Mouse (Mus musculus) limb, embryonic 13.5 days (tissue): ENCODE results near the gene Myo18a. TPM values are rescaled to one million over a fixed set of nuclear protein-coding genes. Genes with fewer than 3 reads are reported as not detected.

Source experiments
- ATAC-seq: fragments of 200-750 bp; cut with Nextera tagmentation; 2 replicates; pipeline ENCODE4 v1.8.0; 2017; ENCODE audit warnings: low read depth, moderate number of reproducible peaks, moderate TSS enrichment; ENCODE audit not compliant: low FRiP score
- H3K27ac ChIP-seq: fragments of 300-500 bp; sonication (generic); 2 replicates; pipeline ENCODE4 v1.5.1; 2015; ENCODE audit warnings: inconsistent platforms, mild to moderate bottlenecking, moderate library complexity
- H3K27me3 ChIP-seq: fragments of 300-500 bp; sonication (generic); 2 replicates; pipeline ENCODE4 v1.6.1; 2015; ENCODE audit warnings: mild to moderate bottlenecking, inconsistent platforms
- H3K36me3 ChIP-seq: fragments of 300-500 bp; sonication (generic); 2 replicates; pipeline ENCODE4 v1.6.1; 2015; ENCODE audit warnings: inconsistent platforms, mild to moderate bottlenecking, moderate library complexity
- H3K4me1 ChIP-seq: fragments of 300-500 bp; sonication (generic); 2 replicates; pipeline ENCODE4 v1.6.1; 2015; ENCODE audit warnings: inconsistent platforms
- H3K4me2 ChIP-seq: fragments of 300-500 bp; sonication (generic); replicated peaks from 2 replicates; pipeline ENCODE4 v1.6.1; 2015; ENCODE audit warnings: inconsistent platforms, mild to moderate bottlenecking, moderate library complexity
- H3K4me3 ChIP-seq: fragments of 300-500 bp; sonication (generic); 2 replicates; pipeline ENCODE4 v1.5.1; 2015; ENCODE audit warnings: moderate library complexity, mild to moderate bottlenecking, inconsistent platforms
- H3K9ac ChIP-seq: fragments of 300-500 bp; sonication (generic); 2 replicates; pipeline ENCODE4 v1.6.1; 2015; ENCODE audit warnings: mild to moderate bottlenecking, inconsistent platforms
- H3K9me3 ChIP-seq: fragments of 300-500 bp; sonication (generic); 2 replicates; pipeline ENCODE4 v1.6.1; 2016; ENCODE audit warnings: inconsistent platforms
- WGBS: fragments of 180-500 bp; shearing (Covaris S2); methylation state at CpG from one replicate; pipeline ENCODE4 v1.1.7; 2015; 5-methylcytosine and 5-hydroxymethylcytosine counted together
- polyA plus RNA-seq: library from polyadenylated mRNA; unstranded; fragments of >200 nt; fragmentation: Nextera tagmentation; extraction: Ambion mirVana; gene quantifications from 2 replicates; pipeline ENCODE4 v1.2.1, GENCODE M21; 2015

The Myo18a gene
- polyA plus RNA-seq, 1 experiment from 2014 or later, result 40.5 TPM

- no peak for ATAC-seq
- H3K9me3 ChIP-seq, result no peaks in the 10 kb centered on the region
- no peak overlapping the region for H3K27ac ChIP-seq
- H3K4me1 ChIP-seq, result peaks cover 16% of the 10 kb centered on the region
- 20% methylated on average over 5 of the region's 5 CpGs for WGBS
- no peak overlapping the region for H3K9ac ChIP-seq
- peaks cover 90% of the 10 kb centered on the region for H3K36me3 ChIP-seq
- no peak overlapping the region for H3K4me3 ChIP-seq
- peaks cover 14% of the 10 kb centered on the region; the same call in 1 of the 2 replicates for H3K27me3 ChIP-seq
- no peak overlapping the region for H3K4me2 ChIP-seq
Measured at GRCm38 (mm10) chr11:77848131-77848530, 85.1 kb downstream of the Myo18a start.

- Histone ChIP-seq H3K9me3 (no peaks in the 10 kb centered on the region), H3K9ac (no peak overlapping the region), H3K4me2 (no peak overlapping the region), H3K27ac (no peak overlapping the region), H3K4me3 (no peak overlapping the region), H3K4me1 (peaks cover 16% of the 10 kb centered on the region), H3K36me3 (peaks cover 90% of the 10 kb centered on the region), H3K27me3 (peaks cover 19% of the 10 kb centered on the region; the same call in 1 of the 2 replicates)
- WGBS, result 76% methylated on average over 7 of the region's 7 CpGs
- ATAC-seq, result no peak
Measured at GRCm38 (mm10) chr11:77849151-77849550, 86.1 kb downstream of the Myo18a start.

- H3K9ac ChIP-seq, result peak overlapping the region; percentile 3; the same call in 1 of the 2 replicates
- 36% methylated on average over 24 of the region's 24 CpGs for WGBS
- no peaks in the 10 kb centered on the region for H3K9me3 ChIP-seq
- peaks cover 19% of the 10 kb centered on the region; the same call in 1 of the 2 replicates for H3K27me3 ChIP-seq
- ATAC-seq, result peak; percentile 34; the same call in 1 of the 2 replicates
- H3K4me2 ChIP-seq, result peak overlapping the region; percentile 11
- peak overlapping the region; percentile 52; the same call in 1 of the 2 replicates for H3K27ac ChIP-seq
- peaks cover 27% of the 10 kb centered on the region for H3K4me1 ChIP-seq
- peaks cover 87% of the 10 kb centered on the region for H3K36me3 ChIP-seq
- H3K4me3 ChIP-seq, result no peak overlapping the region
Measured at GRCm38 (mm10) chr11:77850401-77851244, 87.6 kb downstream of the Myo18a start.

- Histone ChIP-seq H3K27me3 (peaks cover 19% of the 10 kb centered on the region; the same call in 1 of the 2 replicates), H3K36me3 (peaks cover 78% of the 10 kb centered on the region), H3K27ac (no peak overlapping the region), H3K4me2 (no peak overlapping the region), H3K4me1 (peaks cover 35% of the 10 kb centered on the region), H3K4me3 (no peak overlapping the region), H3K9ac (no peak overlapping the region), H3K9me3 (no peaks in the 10 kb centered on the region)
- ATAC-seq, result no peak
- 72% methylated on average over 6 of the region's 6 CpGs for WGBS
Measured at GRCm38 (mm10) chr11:77851483-77852010, 88.5 kb downstream of the Myo18a start.

GRCm38 (mm10) chr11:77852195-77852594 is 89.1 kb downstream of the Myo18a start:
- WGBS, result 62% methylated on average over 3 of the region's 3 CpGs
- Histone ChIP-seq H3K27me3 (peaks cover 19% of the 10 kb centered on the region; the same call in 1 of the 2 replicates), H3K4me2 (no peak overlapping the region), H3K9ac (no peak overlapping the region), H3K4me1 (peaks cover 35% of the 10 kb centered on the region), H3K27ac (no peak overlapping the region), H3K4me3 (no peak overlapping the region), H3K36me3 (peaks cover 72% of the 10 kb centered on the region), H3K9me3 (no peaks in the 10 kb centered on the region)
- ATAC-seq, result no peak

GRCm38 (mm10) chr11:77852941-77853668 is 90.1 kb downstream of the Myo18a start:
- ATAC-seq, result no peak
- Histone ChIP-seq H3K27ac (no peak overlapping the region), H3K9ac (no peak overlapping the region), H3K36me3 (peaks cover 72% of the 10 kb centered on the region), H3K9me3 (no peaks in the 10 kb centered on the region), H3K4me3 (no peak overlapping the region), H3K27me3 (peaks cover 20% of the 10 kb centered on the region), H3K4me2 (no peak overlapping the region), H3K4me1 (peaks cover 35% of the 10 kb centered on the region)
- WGBS, result 94% methylated on average over 17 of the region's 17 CpGs

- Histone ChIP-seq H3K4me3 (no peak overlapping the region), H3K27me3 (peaks cover 36% of the 10 kb centered on the region), H3K9me3 (no peaks in the 10 kb centered on the region), H3K36me3 (peaks cover 73% of the 10 kb centered on the region), H3K9ac (0 out of 2 replicates have a peak overlapping the region, but pooled peaks have one; percentile 35), H3K4me2 (no peak overlapping the region), H3K4me1 (peaks cover 38% of the 10 kb centered on the region), H3K27ac (no peak overlapping the region)
- WGBS, result 64% methylated on average over 3 of the region's 3 CpGs
- no peak for ATAC-seq
Measured at GRCm38 (mm10) chr11:77854641-77855040, 91.6 kb downstream of the Myo18a start.

- 15% methylated on average over 15 of the region's 15 CpGs for WGBS
- peaks cover 43% of the 10 kb centered on the region for H3K27me3 ChIP-seq
- ATAC-seq, result no peak
Measured at GRCm38 (mm10) chr11:77855396-77855795, 92.3 kb downstream of the Myo18a start.

GRCm38 (mm10) chr11:77857089-77857488 is 94.0 kb downstream of the Myo18a start:
- Histone ChIP-seq H3K36me3 (peaks cover 67% of the 10 kb centered on the region), H3K4me2 (no peak overlapping the region), H3K9me3 (no peaks in the 10 kb centered on the region), H3K9ac (no peak overlapping the region), H3K4me1 (peaks cover 23% of the 10 kb centered on the region), H3K27me3 (peaks cover 49% of the 10 kb centered on the region), H3K4me3 (no peak overlapping the region), H3K27ac (no peak overlapping the region)
- 92% methylated on average over 6 of the region's 6 CpGs for WGBS
- no peak for ATAC-seq

More at GRCm38 (mm10) chr11:77855396-77855795, 92.3 kb downstream of the Myo18a start:
- Histone ChIP-seq H3K9me3 (no peaks in the 10 kb centered on the region), H3K4me1 (peaks cover 33% of the 10 kb centered on the region), H3K36me3 (peaks cover 74% of the 10 kb centered on the region), H3K27ac (no peak overlapping the region), H3K4me3 (no peak overlapping the region), H3K9ac (0 out of 2 replicates have a peak overlapping the region, but pooled peaks have one; percentile 35), H3K4me2 (no peak overlapping the region)

- Histone ChIP-seq H3K4me2 (no peak overlapping the region), H3K27me3 (peaks cover 46% of the 10 kb centered on the region), H3K9ac (no peak overlapping the region), H3K4me3 (no peak overlapping the region), H3K4me1 (peaks cover 23% of the 10 kb centered on the region), H3K27ac (no peak overlapping the region), H3K9me3 (no peaks in the 10 kb centered on the region), H3K36me3 (peaks cover 54% of the 10 kb centered on the region)
- WGBS, result 54% methylated on average over 9 of the region's 9 CpGs
- no peak for ATAC-seq
Measured at GRCm38 (mm10) chr11:77858589-77858988, 95.5 kb downstream of the Myo18a start.

- 82% methylated on average over 9 of the region's 9 CpGs for WGBS
- H3K4me3 ChIP-seq, result no peak overlapping the region
- H3K4me2 ChIP-seq, result no peak overlapping the region
- H3K27ac ChIP-seq, result no peak overlapping the region
- H3K36me3 ChIP-seq, result peaks cover 53% of the 10 kb centered on the region
- peaks cover 15% of the 10 kb centered on the region for H3K4me1 ChIP-seq
- no peaks in the 10 kb centered on the region for H3K9me3 ChIP-seq
- H3K9ac ChIP-seq, result no peak overlapping the region
- peaks cover 58% of the 10 kb centered on the region for H3K27me3 ChIP-seq
- ATAC-seq, result no peak
Measured at GRCm38 (mm10) chr11:77860947-77861346, 97.9 kb downstream of the Myo18a start.

GRCm38 (mm10) chr11:77862887-77863286 is 99.8 kb downstream of the Myo18a start:
- Histone ChIP-seq H3K9me3 (no peaks in the 10 kb centered on the region), H3K27me3 (peaks cover 67% of the 10 kb centered on the region), H3K4me3 (no peak overlapping the region), H3K27ac (no peak overlapping the region), H3K9ac (no peak overlapping the region), H3K4me1 (peaks cover 22% of the 10 kb centered on the region), H3K4me2 (no peak overlapping the region), H3K36me3 (peaks cover 46% of the 10 kb centered on the region)
- ATAC-seq, result no peak
- 89% methylated on average over 7 of the region's 7 CpGs for WGBS
